Mouse (Mus musculus) cerebellum, adult 2 months (tissue): ENCODE measurements around the gene Apol6.

Experiments
- CTCF ChIP-seq: fragments of 200-500 bp; IDR thresholded peaks from 2 replicates; pipeline ENCODE4 v1.5.1; 2011; ENCODE audit warnings: low read depth, mild to moderate bottlenecking, control low read depth, low read length, moderate library complexity, borderline replicate concordance; ENCODE audit not compliant: insufficient read depth
- POLR2A ChIP-seq: fragments of 200-500 bp; IDR thresholded peaks from 2 replicates; pipeline ENCODE4 v1.6.1; 2011; ENCODE audit warnings: low read length, control low read depth, borderline replicate concordance; ENCODE audit not compliant: insufficient read depth

GRCm38 (mm10) chr15:77094431-77094830 is 49.9 kb downstream of the Apol6 start:
- TF ChIP-seq CTCF (no peak), POLR2A (no peak)
